16 mouse cellular contexts compared by ENCODE assay signal in the genomic region with DNA sequence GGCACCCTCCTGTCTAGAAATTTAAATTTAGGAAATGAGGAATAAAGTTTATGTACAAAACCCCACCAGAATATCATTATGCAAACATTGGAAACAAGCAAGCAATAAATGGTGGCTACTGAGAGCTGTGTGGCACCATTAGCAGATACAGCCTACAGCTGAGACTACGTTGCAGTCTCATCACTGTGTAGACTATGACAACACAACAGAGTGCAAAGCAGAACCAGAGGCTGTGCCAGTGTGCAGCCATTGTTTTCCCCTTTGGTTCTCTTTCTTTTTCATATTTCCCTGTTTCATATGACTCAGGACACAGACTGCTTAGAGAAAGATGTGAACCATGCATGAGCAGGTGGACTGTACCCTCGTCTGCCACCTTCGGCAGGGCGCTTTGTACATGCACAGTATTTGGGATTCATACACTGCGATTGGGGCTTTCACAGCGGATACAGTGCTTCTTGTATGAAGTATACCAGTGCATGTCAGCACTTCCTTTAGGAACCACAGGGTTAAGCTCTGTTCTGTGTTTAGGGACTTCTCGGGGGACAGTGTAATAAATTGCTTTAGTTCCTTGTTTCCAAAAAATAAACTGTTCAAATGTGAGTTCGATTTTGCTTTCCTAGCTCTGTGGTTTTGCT.
"Had no signal": no experiment of that assay in that cellular context is flagged by ENCODE, and none has a peak within 500 bp of the region (broad histone marks: within the 10 kb centered on the region; RNA-seq: fewer than 3 reads in every experiment).

No protein-coding gene starts in this region.

- H3K36me3 ChIP-seq: limb, embryonic 15.5 days; liver, embryonic 12.5 days; midbrain, embryonic 10.5 days; neural tube, embryonic 12.5 days had no signal

- H3K27ac ChIP-seq: kidney, postnatal 0 days; limb, embryonic 15.5 days; liver, embryonic 12.5 days; midbrain, embryonic 10.5 days; neural tube, embryonic 12.5 days; stomach, embryonic 15.5 days had no signal

- ATAC-seq: liver, embryonic 12.5 days had no signal

- H3K4me3 ChIP-seq: limb, embryonic 15.5 days; liver, embryonic 12.5 days; midbrain, embryonic 10.5 days; neural tube, embryonic 12.5 days; stomach, embryonic 15.5 days had no signal

- H3K9me3 ChIP-seq: limb, embryonic 15.5 days; liver, embryonic 12.5 days; midbrain, embryonic 10.5 days; neural tube, embryonic 12.5 days; stomach, embryonic 15.5 days had no signal

- H3K4me2 ChIP-seq: limb, embryonic 15.5 days; liver, embryonic 12.5 days; lung, embryonic 14.5 days; neural tube, embryonic 12.5 days; stomach, embryonic 15.5 days had no signal

- H3K27me3 ChIP-seq: limb, embryonic 15.5 days; liver, embryonic 12.5 days; neural tube, embryonic 12.5 days; stomach, embryonic 15.5 days had no signal

- H3K9ac ChIP-seq: limb, embryonic 15.5 days; liver, embryonic 12.5 days; lung, embryonic 14.5 days; neural tube, embryonic 12.5 days; stomach, embryonic 15.5 days had no signal

- DNase-seq: kidney, adult 11 months; kidney, adult 9 months; kidney, postnatal 36 days; lung, embryonic 14.5 days; lung, postnatal 10 days; lung, postnatal 4 days; midbrain, embryonic 14.5 days; right cerebral cortex, adult 18-20 months; right cerebral cortex, postnatal 25 days; thymus, postnatal 36 days had no signal
